Mouse (Mus musculus) neural tube, embryonic 11.5 days (tissue): ENCODE results near the gene Gpr157. TPM values are rescaled to one million over a fixed set of nuclear protein-coding genes. Genes with fewer than 3 reads are reported as not detected.
A peak's percentile ranks its signal among the peaks of the same experiment; 100 is the strongest.

Experiments
- ATAC-seq: fragments of 200-750 bp; cut with Nextera tagmentation; 2 replicates; pipeline ENCODE4 v1.8.0; 2017; ENCODE audit warnings: moderate number of reproducible peaks, mild to moderate bottlenecking, moderate TSS enrichment, moderate library complexity; ENCODE audit not compliant: insufficient read depth, low FRiP score, low TSS enrichment
- DNase-seq: peaks from one replicate; pipeline ENCODE4 v3.0.0-alpha.2; 2015; ENCODE audit warnings: low spot score
- H3K27ac ChIP-seq: fragments of 300-500 bp; sonication (generic); 2 replicates; pipeline ENCODE4 v1.5.1; 2014; ENCODE audit warnings: low read depth, mild to moderate bottlenecking, low read length
- H3K27me3 ChIP-seq: fragments of 300-500 bp; sonication (generic); 2 replicates; pipeline ENCODE4 v1.6.1; 2014; ENCODE audit warnings: mild to moderate bottlenecking, low read length, mixed read lengths; ENCODE audit not compliant: control insufficient read depth, insufficient read depth
- H3K36me3 ChIP-seq: fragments of 300-500 bp; sonication (generic); 2 replicates; pipeline ENCODE4 v1.6.1; 2014; ENCODE audit warnings: mild to moderate bottlenecking, low read length, moderate library complexity, mixed read lengths; ENCODE audit not compliant: control insufficient read depth, insufficient read depth
- H3K4me1 ChIP-seq: fragments of 300-500 bp; sonication (generic); 2 replicates; pipeline ENCODE4 v1.6.1; 2014; ENCODE audit warnings: low read length, mixed read lengths; ENCODE audit not compliant: control insufficient read depth, insufficient read depth
- H3K4me2 ChIP-seq: fragments of 300-500 bp; sonication (generic); 2 replicates; pipeline ENCODE4 v1.6.1; 2014; ENCODE audit warnings: low read depth, mild to moderate bottlenecking, moderate library complexity
- H3K4me3 ChIP-seq: fragments of 300-500 bp; sonication (generic); 2 replicates; pipeline ENCODE4 v1.5.1; 2014; ENCODE audit warnings: low read depth, low read length
- H3K9ac ChIP-seq: fragments of 300-500 bp; sonication (generic); 2 replicates; pipeline ENCODE4 v1.6.1; 2014; ENCODE audit warnings: mild to moderate bottlenecking, low read length
- H3K9me3 ChIP-seq: fragments of 300-500 bp; sonication (generic); 2 replicates; pipeline ENCODE4 v1.6.1; 2016; ENCODE audit warnings: low read length; ENCODE audit not compliant: control insufficient read depth
- WGBS: fragments of 180-500 bp; shearing (Covaris S2); extraction: QIAGEN DNeasy Blood & Tissue Kit; methylation state at CpG from one replicate; pipeline ENCODE4 v1.1.7; 2014; 5-methylcytosine and 5-hydroxymethylcytosine counted together
- polyA plus RNA-seq: library from polyadenylated mRNA; unstranded; fragments of >200 nt; fragmentation: Nextera tagmentation; extraction: Ambion mirVana; gene quantifications from 2 replicates; pipeline ENCODE4 v1.2.1, GENCODE M21; 2014

Gpr157 gene
- polyA plus RNA-seq, 1 experiment from 2014 or later, result 0.28 TPM

DNA sequence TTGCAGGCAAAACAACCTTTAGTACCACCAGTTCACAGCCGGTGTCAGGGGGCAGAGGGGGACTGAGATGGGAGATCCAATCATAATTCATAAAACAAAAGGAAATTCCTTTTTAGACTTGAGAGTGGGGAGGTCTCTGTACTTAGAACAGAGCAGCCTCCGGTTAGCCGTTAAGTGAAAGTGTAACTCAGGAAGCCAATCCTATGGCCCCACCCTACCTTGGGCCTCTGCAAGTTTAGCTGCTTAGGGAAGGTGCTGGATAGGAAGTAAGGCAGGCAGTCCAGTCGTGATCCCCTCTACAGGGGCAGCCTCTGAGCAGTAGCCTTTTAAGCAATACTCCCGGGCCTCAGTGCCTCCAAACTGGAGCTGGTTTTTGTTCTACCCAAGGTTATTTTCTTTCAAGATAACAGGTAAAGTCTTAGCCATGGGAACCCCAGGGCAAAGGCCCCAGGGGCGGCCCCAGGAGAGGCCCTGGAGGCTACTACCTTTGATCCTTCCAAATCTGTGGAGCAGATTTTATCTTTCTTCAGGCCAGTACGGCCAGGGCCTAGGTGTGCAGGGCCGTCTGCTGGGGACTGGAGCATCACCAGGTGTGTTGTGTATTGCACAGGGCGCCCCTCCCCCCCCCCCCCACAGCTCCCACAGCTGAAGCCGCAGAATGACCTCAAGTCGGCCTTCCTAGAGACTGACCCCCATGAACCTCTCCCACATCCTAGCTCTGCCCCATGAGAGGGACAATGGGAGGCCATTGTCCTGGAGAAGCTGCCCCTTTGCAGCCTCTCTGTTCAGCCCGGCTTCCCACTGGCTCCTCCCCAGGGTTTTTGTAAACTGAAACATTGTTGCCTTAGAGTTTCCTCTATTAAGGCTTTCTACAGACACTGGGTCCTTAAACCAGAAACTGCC, 6.6 kb downstream of the Gpr157 start:
- Histone ChIP-seq H3K9ac (0 out of 2 replicates have a peak overlapping the region, but pooled peaks have one; percentile 15), H3K36me3 (no peaks in the 10 kb centered on the region), H3K9me3 (no peaks in the 10 kb centered on the region), H3K4me2 (no peak overlapping the region), H3K4me1 (peaks cover 16% of the 10 kb centered on the region), H3K27ac (peak overlapping the region; percentile 74), H3K4me3 (no peak overlapping the region), H3K27me3 (no peaks in the 10 kb centered on the region)
- ATAC-seq (0 out of 2 replicates have a peak, but pooled peaks have one; percentile 31), DNase-seq (no peak)
- WGBS, result 28% methylated on average over 11 of the region's 12 CpGs

DNA sequence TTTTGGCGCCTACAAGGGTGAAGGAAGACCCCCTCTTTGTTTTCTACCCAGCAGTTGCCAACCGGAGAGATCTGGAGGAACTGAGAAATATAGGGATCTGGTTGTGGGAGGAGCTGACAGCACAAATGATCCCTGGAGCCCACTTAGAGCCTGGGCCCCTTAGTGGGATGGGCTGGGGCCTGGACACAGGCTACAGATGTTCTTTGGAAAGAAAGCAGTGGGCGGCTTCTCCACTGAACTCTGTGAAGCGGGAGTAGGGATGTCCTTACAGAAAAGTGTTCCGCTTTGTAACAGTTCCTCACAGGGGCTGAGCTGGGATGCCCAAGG, 7.3 kb downstream of the Gpr157 start:
- DNase-seq, result peak; percentile 51
- Histone ChIP-seq H3K36me3 (no peaks in the 10 kb centered on the region), H3K4me3 (no peak overlapping the region), H3K27ac (peak overlapping the region; percentile 74), H3K4me1 (peaks cover 16% of the 10 kb centered on the region), H3K9me3 (no peaks in the 10 kb centered on the region), H3K4me2 (no peak overlapping the region), H3K9ac (0 out of 2 replicates have a peak overlapping the region, but pooled peaks have one; percentile 15), H3K27me3 (no peaks in the 10 kb centered on the region)
- WGBS, result 18% methylated on average over 5 of the region's 5 CpGs
- ATAC-seq, result 0 out of 2 replicates have a peak, but pooled peaks have one; percentile 13

DNA sequence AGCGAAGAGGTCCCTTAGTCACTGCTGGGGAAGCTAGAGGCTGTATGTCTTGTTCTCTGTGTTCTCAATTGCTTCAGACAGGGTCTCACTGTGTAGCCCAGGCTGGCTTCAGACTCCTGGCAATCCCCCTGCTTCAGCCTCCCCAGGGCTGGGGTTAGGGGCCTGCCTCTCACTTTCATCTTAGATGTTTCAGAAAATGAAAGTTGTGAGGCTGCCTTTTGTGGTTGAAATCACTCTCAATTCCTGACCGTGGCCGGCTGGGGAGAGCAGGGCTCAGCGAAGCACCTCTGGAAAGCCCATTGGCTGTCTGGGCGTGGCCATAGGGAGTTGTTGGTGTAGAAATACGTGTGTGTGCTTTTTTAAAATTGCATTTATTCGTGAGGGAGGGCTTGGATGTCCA, 9.1 kb downstream of the Gpr157 start:
- no peak for ATAC-seq
- Histone ChIP-seq H3K4me2 (no peak overlapping the region), H3K27ac (no peak overlapping the region), H3K9ac (no peak overlapping the region), H3K4me1 (peaks cover 16% of the 10 kb centered on the region), H3K4me3 (no peak overlapping the region), H3K36me3 (no peaks in the 10 kb centered on the region), H3K27me3 (no peaks in the 10 kb centered on the region), H3K9me3 (no peaks in the 10 kb centered on the region)
- DNase-seq, result no peak
- WGBS, result 80% methylated on average over 7 of the region's 7 CpGs

DNA sequence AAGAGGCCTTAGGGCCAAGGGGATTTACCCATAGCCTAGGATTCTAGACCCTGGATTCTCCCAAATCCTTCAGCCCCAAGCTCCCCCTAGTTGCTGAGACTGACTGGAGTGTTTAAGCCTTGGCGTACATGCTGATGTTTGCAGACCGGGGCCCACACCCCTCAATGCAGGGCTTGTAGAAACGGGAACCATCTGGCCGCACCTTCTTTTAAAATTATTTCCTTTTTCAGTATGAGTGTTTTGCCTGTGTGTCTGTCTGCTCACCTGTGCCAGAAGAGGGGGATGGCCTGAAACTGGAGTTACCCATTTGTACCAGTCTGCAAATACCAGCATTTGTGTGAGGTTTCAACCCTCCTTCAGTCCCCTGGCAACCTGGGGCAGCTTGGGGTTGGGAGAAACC, 10.7 kb downstream of the Gpr157 start:
- H3K4me1 ChIP-seq, result peaks cover 16% of the 10 kb centered on the region
- no peaks in the 10 kb centered on the region for H3K9me3 ChIP-seq
- ATAC-seq (no peak), DNase-seq (no peak)
- H3K4me3 ChIP-seq, result no peak overlapping the region
- no peak overlapping the region for H3K27ac ChIP-seq
- no peaks in the 10 kb centered on the region for H3K36me3 ChIP-seq
- no peak overlapping the region for H3K9ac ChIP-seq
- 88% methylated on average over 4 of the region's 4 CpGs for WGBS
- H3K27me3 ChIP-seq, result no peaks in the 10 kb centered on the region
- no peak overlapping the region for H3K4me2 ChIP-seq

DNA sequence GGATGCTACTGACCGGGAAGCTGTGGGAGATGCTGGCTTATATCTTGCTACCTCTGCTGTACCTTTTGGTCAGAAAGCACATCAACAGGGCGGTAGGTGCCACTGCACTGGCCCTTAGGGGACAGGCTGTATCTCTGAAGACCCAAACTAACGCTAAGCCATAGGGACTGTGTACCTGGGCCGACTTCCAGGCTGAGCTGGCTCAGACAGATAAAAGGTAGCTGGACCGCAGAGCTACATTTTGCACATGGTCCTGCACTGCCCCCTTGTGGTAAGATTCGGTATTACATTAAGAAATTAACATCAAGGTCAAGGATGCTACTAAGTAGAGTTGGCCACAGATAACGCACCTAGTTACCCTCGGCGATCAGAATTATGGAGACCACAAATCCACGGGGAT, 11.7 kb downstream of the Gpr157 start:
- Histone ChIP-seq H3K27ac (no peak overlapping the region), H3K36me3 (no peaks in the 10 kb centered on the region), H3K9ac (no peak overlapping the region), H3K4me1 (peaks cover 14% of the 10 kb centered on the region), H3K4me3 (no peak overlapping the region), H3K4me2 (no peak overlapping the region), H3K9me3 (no peaks in the 10 kb centered on the region), H3K27me3 (no peaks in the 10 kb centered on the region)
- ATAC-seq (no peak), DNase-seq (peak; percentile 48)
- WGBS, result 23% methylated on average over 10 of the region's 10 CpGs

DNA sequence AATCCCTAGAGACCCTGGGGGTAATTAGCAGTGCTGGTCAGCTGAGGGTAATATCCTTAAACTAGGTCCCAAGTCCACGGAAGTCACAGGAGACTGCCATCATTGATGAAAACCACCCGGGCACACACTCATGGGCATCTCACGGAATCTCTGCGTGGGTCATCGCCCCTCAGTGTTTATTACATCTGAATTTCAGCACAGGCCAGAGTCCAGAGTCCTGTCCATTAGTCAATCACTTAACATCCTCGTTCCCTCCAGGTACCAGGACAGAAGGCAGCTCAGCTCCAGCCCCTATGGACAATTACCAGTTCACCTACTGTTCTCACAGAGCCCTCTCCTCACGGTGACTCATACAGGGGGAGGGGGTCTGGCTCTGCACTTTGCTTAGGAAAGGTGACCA, 15.7 kb downstream of the Gpr157 start:
- H3K4me2 ChIP-seq, result no peak overlapping the region
- DNase-seq, result no peak
- H3K4me3 ChIP-seq, result no peak overlapping the region
- no peaks in the 10 kb centered on the region for H3K27me3 ChIP-seq
- H3K4me1 ChIP-seq, result no peaks in the 10 kb centered on the region
- no peak overlapping the region for H3K9ac ChIP-seq
- H3K9me3 ChIP-seq, result no peaks in the 10 kb centered on the region
- no peaks in the 10 kb centered on the region for H3K36me3 ChIP-seq
- ATAC-seq, result no peak
- WGBS, result 92% methylated on average over 7 of the region's 7 CpGs
- no peak overlapping the region for H3K27ac ChIP-seq

DNA sequence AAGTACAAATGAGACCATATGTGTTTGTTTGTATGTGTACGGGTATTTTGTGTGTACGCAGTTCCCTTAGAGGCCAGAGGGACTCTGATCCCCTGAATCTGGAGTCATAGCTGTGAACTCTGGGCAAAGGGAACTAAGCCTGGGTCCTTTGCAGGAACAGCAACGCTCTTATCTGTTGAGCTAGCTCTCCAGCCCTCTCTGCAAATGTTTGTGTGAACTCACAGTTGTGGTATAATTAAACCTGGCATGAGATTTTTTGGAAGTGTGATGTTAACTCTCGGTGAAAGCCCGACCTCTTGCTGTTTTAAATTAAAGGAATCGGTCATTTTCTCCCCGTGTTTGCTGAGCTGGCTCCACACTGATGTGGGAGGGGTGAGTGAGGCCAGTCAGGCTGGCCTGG, 18.5 kb downstream of the Gpr157 start:
- 69% methylated on average over 7 of the region's 7 CpGs for WGBS
- no peak for DNase-seq
- H3K9ac ChIP-seq, result no peak overlapping the region
- no peaks in the 10 kb centered on the region for H3K4me1 ChIP-seq
- no peak overlapping the region for H3K4me3 ChIP-seq
- no peak for ATAC-seq
- H3K4me2 ChIP-seq, result no peak overlapping the region
- no peak overlapping the region for H3K27ac ChIP-seq
- no peaks in the 10 kb centered on the region for H3K9me3 ChIP-seq
- no peaks in the 10 kb centered on the region for H3K27me3 ChIP-seq
- no peaks in the 10 kb centered on the region for H3K36me3 ChIP-seq

DNA sequence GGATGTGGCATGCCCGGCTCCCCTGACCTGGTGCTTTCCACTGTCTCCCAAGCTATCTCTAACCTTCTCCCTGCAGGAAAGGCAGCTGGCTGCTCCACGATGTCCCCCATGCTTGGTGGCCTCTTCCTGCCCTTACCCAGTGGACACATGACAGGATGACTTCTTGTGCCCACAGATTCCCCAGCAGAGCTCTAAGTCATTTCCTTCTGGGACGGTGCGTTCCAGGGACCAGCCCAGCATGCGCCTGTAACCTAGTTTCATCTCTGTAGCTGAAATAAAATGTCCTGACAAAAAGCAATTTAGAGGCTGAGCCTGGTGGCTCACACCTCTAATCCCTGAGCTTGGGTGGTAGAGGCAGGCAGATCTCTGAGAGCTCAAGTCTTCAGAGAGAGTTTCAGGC, 19.5 kb downstream of the Gpr157 start:
- no peaks in the 10 kb centered on the region for H3K36me3 ChIP-seq
- no peaks in the 10 kb centered on the region for H3K4me1 ChIP-seq
- ATAC-seq, result no peak
- H3K27me3 ChIP-seq, result no peaks in the 10 kb centered on the region
- no peak overlapping the region for H3K4me2 ChIP-seq
- DNase-seq, result no peak
- 0 out of 2 replicates have a peak overlapping the region, but pooled peaks have one; percentile 1 for H3K27ac ChIP-seq
- no peaks in the 10 kb centered on the region for H3K9me3 ChIP-seq
- WGBS, result 72% methylated on average over 5 of the region's 5 CpGs
- H3K9ac ChIP-seq, result no peak overlapping the region
- H3K4me3 ChIP-seq, result no peak overlapping the region

DNA sequence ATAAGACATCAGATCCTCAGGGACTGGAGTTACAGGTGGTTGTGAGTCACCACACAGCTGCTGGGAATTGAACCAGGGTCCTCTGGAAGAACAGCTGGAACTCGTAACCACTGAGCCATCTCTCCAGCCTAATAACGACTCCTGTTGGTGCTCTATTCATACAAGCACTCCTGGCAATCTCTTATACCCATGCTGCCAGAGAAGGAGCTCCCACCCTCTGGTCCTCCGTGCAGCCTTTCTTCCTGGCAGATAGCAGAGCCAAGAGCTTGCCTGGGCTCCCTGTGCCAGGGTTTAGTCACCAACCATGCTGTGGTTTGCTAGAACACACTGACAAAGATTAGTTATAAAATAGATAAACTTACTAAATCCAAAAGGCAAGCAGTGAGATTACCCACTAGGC, 22.5 kb downstream of the Gpr157 start:
- H3K27me3 ChIP-seq, result no peaks in the 10 kb centered on the region

More for the DNA sequence above, 22.5 kb downstream of the Gpr157 start:
- H3K27ac ChIP-seq, result no peak overlapping the region
- H3K4me2 ChIP-seq, result no peak overlapping the region
- DNase-seq (no peak), ATAC-seq (no peak)
- WGBS, result 77% methylated on average over 3 of the region's 3 CpGs
- H3K36me3 ChIP-seq, result no peaks in the 10 kb centered on the region
- no peaks in the 10 kb centered on the region for H3K9me3 ChIP-seq
- no peaks in the 10 kb centered on the region for H3K4me1 ChIP-seq
- no peak overlapping the region for H3K9ac ChIP-seq
- H3K4me3 ChIP-seq, result no peak overlapping the region
